Mouse (Mus musculus) forebrain, postnatal 0 days (tissue): ENCODE data around the gene Mcu. TPM values are rescaled to one million over a fixed set of nuclear protein-coding genes. Genes with fewer than 3 reads are reported as not detected.

Experiments used
- ATAC-seq: fragments of 200-750 bp; cut with Nextera tagmentation; 2 replicates; pipeline ENCODE4 v1.8.0; 2017; ENCODE audit warnings: mild to moderate bottlenecking, moderate library complexity
- DNase-seq: peaks from one replicate; pipeline ENCODE4 v3.0.0-alpha.2; 2015
- H3K27ac ChIP-seq: fragments of 300-500 bp; sonication (generic); 2 replicates; pipeline ENCODE4 v1.5.1; 2014; ENCODE audit warnings: low read depth, mild to moderate bottlenecking, antibody characterized with exemption, low read length, moderate library complexity, mixed read lengths
- H3K27me3 ChIP-seq: fragments of 300-500 bp; sonication (generic); 2 replicates; pipeline ENCODE4 v1.6.1; 2014; ENCODE audit warnings: mild to moderate bottlenecking, low read length, mixed read lengths; ENCODE audit not compliant: insufficient read depth
- H3K36me3 ChIP-seq: fragments of 300-500 bp; sonication (generic); 2 replicates; pipeline ENCODE4 v1.6.1; 2014; ENCODE audit warnings: mild to moderate bottlenecking, moderate library complexity; ENCODE audit not compliant: insufficient read depth
- H3K4me1 ChIP-seq: fragments of 300-500 bp; sonication (generic); 2 replicates; pipeline ENCODE4 v1.6.1; 2014; ENCODE audit warnings: antibody characterized with exemption; ENCODE audit not compliant: insufficient read depth
- H3K4me2 ChIP-seq: fragments of 300-500 bp; sonication (generic); 2 replicates; pipeline ENCODE4 v1.6.1; 2014; ENCODE audit warnings: low read depth, mild to moderate bottlenecking, moderate library complexity
- H3K4me3 ChIP-seq: fragments of 300-500 bp; sonication (generic); 2 replicates; pipeline ENCODE4 v1.5.1; 2014; ENCODE audit warnings: low read depth, low read length, mixed read lengths
- H3K9ac ChIP-seq: fragments of 300-500 bp; sonication (generic); 2 replicates; pipeline ENCODE4 v1.6.1; 2014; ENCODE audit warnings: mild to moderate bottlenecking
- H3K9me3 ChIP-seq: fragments of 300-500 bp; sonication (generic); 2 replicates; pipeline ENCODE4 v1.6.1; 2016; ENCODE audit warnings: low read length
- CTCF ChIP-seq: sonication (generic); IDR thresholded peaks from 2 replicates; pipeline ENCODE4 v1.5.1; 2016; ENCODE audit warnings: antibody characterized with exemption, control low read depth, low read depth
- WGBS: fragments of 180-500 bp; shearing (Covaris S2); extraction: QIAGEN DNeasy Blood & Tissue Kit; methylation state at CpG from one replicate; pipeline ENCODE4 v1.1.7; 2014; 5-methylcytosine and 5-hydroxymethylcytosine counted together
- polyA plus RNA-seq: library from polyadenylated mRNA; unstranded; fragments of >200 nt; fragmentation: Nextera tagmentation; extraction: Ambion mirVana; gene quantifications from 2 replicates; pipeline ENCODE4 v1.2.1, GENCODE M21; 2015
- total RNA-seq: library from RNA; depleted of rRNA; stranded (reverse); fragments of >200 nt; gene quantifications from 2 replicates; pipeline ENCODE4 v1.2.3, GENCODE M21; 2014

Mcu gene
- total and polyA plus RNA-seq, 2 experiments from 2014 or later, result 41.0 to 58.0 TPM

DNA sequence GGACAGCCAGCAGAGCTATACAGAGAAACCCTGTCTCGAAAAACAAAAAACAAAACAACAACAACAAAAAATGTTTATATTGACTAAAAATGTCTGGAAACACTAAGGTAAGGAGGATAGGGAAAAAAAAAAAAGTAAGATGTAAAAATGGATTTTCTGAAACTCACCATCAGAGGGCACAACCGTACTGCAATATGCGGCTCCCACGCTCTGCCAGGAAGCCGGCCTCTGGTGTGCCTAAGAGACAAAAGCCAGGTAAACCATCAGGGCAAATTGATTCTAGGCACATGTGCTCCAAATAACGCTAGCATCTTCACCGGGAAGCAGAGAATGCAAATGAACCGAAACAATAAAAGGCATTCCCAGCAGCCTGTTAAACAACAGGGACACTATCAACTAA is 125.6 kb downstream of the Mcu start:
- WGBS, result 81% methylated on average over 8 of the region's 8 CpGs
- Histone ChIP-seq H3K9ac (no peak overlapping the region), H3K4me2 (no peak overlapping the region), H3K27me3 (no peaks in the 10 kb centered on the region), H3K27ac (no peak overlapping the region), H3K36me3 (no peaks in the 10 kb centered on the region), H3K9me3 (no peaks in the 10 kb centered on the region), H3K4me1 (no peaks in the 10 kb centered on the region), H3K4me3 (no peak overlapping the region)
- peak; percentile 45 for DNase-seq
- TF ChIP-seq CTCF, result 0 out of 2 replicates have a peak, but pooled peaks have one; percentile 33
- ATAC-seq, result no peak

DNA sequence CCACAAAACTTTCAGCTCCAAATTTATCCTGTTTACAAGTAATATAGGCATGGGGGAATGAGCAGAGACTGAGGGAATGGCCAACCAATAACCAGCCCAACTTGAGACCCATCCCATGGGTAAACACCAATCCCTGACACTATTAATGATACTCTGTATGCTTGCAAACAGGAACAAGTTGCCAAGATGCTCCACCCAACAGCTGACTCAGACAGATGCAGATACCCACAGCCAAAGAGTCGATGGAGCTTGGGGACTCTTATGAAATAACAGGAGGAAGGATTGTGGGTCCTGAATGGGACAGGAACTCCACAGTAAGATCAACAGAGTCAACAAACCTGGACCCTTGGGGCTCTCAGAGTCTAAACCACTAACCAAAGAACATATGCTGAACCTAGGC is 127.1 kb downstream of the Mcu start:
- H3K36me3 ChIP-seq, result no peaks in the 10 kb centered on the region

DNA sequence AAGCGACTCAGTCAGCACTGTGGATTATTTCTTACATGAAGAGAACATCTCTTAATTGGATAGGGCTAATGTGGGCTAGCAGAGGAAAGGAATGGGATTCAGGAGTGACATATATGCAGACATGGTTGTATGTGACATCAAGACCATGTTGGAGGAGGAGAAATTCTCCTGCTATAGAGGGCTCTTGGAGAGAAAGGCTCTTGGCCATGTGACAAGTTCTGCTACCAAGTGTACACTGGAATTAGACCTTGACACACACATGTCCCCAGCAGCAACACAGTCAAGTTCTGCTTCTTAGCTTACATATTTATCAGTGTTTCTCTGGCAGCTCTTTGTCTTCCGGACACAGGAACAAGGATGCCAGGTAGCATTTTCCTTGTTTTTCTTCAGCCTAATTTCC is 129.1 kb downstream of the Mcu start:
- Histone ChIP-seq H3K36me3 (no peaks in the 10 kb centered on the region), H3K9me3 (no peaks in the 10 kb centered on the region), H3K4me1 (no peaks in the 10 kb centered on the region), H3K27me3 (no peaks in the 10 kb centered on the region), H3K4me2 (no peak overlapping the region), H3K9ac (no peak overlapping the region), H3K27ac (no peak overlapping the region), H3K4me3 (no peak overlapping the region)
- ATAC-seq (no peak), DNase-seq (no peak)
- TF ChIP-seq CTCF, result no peak
- 93% methylated on average over 2 of the region's 2 CpGs for WGBS

More for the DNA sequence above, 127.1 kb downstream of the Mcu start:
- ATAC-seq (no peak), DNase-seq (no peak)
- no peaks in the 10 kb centered on the region for H3K27me3 ChIP-seq
- H3K27ac ChIP-seq, result no peak overlapping the region
- no peaks in the 10 kb centered on the region for H3K9me3 ChIP-seq
- H3K9ac ChIP-seq, result no peak overlapping the region
- WGBS, result 100% methylated on average over 1 of the region's 1 CpGs
- no peak overlapping the region for H3K4me2 ChIP-seq
- H3K4me3 ChIP-seq, result no peak overlapping the region
- H3K4me1 ChIP-seq, result no peaks in the 10 kb centered on the region
- no peak for TF ChIP-seq CTCF

DNA sequence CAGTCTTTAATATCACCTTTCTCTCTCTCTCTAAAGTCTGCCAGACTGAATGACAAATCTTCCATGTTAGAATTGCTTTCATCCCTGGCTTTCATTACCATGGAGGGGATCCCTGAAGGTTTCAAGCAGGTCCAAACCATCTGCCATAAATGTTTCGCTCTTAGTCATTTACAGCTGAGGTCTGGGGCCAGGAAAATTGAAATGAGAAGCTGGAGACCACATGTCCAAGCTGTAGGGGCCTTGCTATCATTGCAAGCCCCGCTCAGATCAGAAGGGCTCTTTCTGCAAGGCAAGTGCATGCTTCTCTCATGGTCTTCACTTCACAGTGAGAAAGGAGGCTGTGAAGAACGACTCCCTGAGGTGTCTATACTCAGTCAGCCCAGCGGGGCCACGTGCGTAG is 132.2 kb downstream of the Mcu start:
- Histone ChIP-seq H3K9ac (no peak overlapping the region), H3K4me2 (no peak overlapping the region), H3K9me3 (no peaks in the 10 kb centered on the region), H3K4me3 (no peak overlapping the region), H3K4me1 (no peaks in the 10 kb centered on the region), H3K27ac (no peak overlapping the region), H3K36me3 (no peaks in the 10 kb centered on the region), H3K27me3 (no peaks in the 10 kb centered on the region)
- WGBS, result 88% methylated on average over 6 of the region's 6 CpGs
- ATAC-seq (no peak), DNase-seq (no peak)
- no peak for TF ChIP-seq CTCF

DNA sequence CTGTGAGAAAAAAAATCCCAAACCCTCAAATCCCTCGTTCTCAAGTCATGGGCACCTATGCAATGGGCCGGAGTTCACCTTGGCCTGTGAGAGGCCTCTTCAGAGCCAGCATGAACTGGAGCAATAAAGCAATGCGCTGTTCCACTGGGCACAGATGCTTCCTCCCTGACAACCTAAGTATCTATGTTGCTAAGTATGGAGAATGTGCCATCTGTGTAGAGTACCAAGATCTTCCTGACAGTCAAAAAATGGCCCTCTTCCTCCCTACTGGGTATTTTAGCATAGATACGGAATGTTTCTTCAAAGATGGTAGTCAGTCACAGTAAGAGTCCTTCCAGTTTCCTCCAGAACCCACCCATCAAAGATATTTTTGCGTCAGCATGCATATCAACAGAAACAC is 135.1 kb downstream of the Mcu start:
- Histone ChIP-seq H3K27ac (no peak overlapping the region), H3K9me3 (no peaks in the 10 kb centered on the region), H3K27me3 (no peaks in the 10 kb centered on the region), H3K4me3 (no peak overlapping the region), H3K4me1 (no peaks in the 10 kb centered on the region), H3K9ac (no peak overlapping the region), H3K36me3 (no peaks in the 10 kb centered on the region), H3K4me2 (no peak overlapping the region)
- DNase-seq (no peak), ATAC-seq (no peak)
- WGBS, result 91% methylated on average over 5 of the region's 5 CpGs
- TF ChIP-seq CTCF, result no peak

DNA sequence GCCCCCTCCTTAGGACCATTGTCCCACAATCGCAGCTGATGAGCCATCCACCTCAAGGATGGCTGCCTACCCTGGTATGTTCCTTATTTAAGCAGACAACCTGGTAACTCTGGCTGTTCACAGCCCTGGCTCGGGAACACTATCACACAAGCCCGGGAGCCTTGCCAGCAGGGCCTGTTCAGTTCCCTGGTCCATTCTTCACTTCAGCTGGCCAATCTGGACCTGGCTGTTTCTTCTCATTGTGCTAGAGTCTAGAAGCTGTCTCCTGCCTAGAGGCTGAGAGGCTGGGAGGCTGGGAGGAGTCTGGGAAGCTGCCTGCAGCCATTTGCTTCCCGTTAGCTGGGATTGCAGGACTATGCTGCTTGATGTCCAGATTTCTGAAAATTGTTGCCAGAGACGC is 146.0 kb downstream of the Mcu start:
- no peaks in the 10 kb centered on the region for H3K4me1 ChIP-seq
- H3K4me3 ChIP-seq, result no peak overlapping the region
- peak; percentile 12; the same call in 1 of the 2 replicates for ATAC-seq

DNA sequence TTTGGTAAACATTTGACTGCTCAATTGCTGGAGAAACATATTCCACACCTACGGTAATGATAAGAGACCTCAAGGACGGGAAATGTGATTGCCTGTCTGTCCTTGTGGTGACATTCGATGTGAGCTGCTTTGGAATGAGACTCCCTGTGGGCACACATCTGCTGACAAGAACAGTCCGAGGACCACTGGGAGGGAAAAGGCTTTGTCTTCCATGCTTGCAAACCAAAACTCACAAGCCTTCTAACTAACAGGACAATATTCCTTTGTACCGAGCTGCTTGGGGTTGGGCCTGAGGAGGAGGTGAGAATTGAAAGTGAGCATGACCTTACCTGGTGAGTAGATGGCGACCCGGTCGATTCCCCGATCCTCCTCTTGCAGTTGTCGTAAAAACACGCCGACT is 149.2 kb downstream of the Mcu start:
- 90% methylated on average over 12 of the region's 12 CpGs for whole genome bisulfite sequencing
- DNase-seq, result no peak
- Histone ChIP-seq H3K4me1 (no peaks in the 10 kb centered on the region), H3K9ac (no peak overlapping the region), H3K4me3 (no peak overlapping the region), H3K36me3 (0 out of 2 replicates have a peak, but pooled peaks cover 6% of the 10 kb centered on the region), H3K27ac (no peak overlapping the region), H3K4me2 (no peak overlapping the region), H3K9me3 (no peaks in the 10 kb centered on the region), H3K27me3 (no peaks in the 10 kb centered on the region)
- ATAC-seq, result no peak
- no peak for TF ChIP-seq CTCF

More for the DNA sequence above, 146.0 kb downstream of the Mcu start:
- no peak overlapping the region for H3K27ac ChIP-seq
- no peaks in the 10 kb centered on the region for H3K9me3 ChIP-seq
- TF ChIP-seq CTCF, result no peak
- WGBS, result 54% methylated on average over 5 of the region's 5 CpGs
- H3K27me3 ChIP-seq, result no peaks in the 10 kb centered on the region
- peak; percentile 28 for DNase-seq
- H3K36me3 ChIP-seq, result 0 out of 2 replicates have a peak, but pooled peaks cover 4% of the 10 kb centered on the region
- no peak overlapping the region for H3K9ac ChIP-seq
- no peak overlapping the region for H3K4me2 ChIP-seq
